Mouse (Mus musculus): Measurements from ENCODE around the gene Ctla4. TPM values are rescaled to one million over a fixed set of nuclear protein-coding genes. Genes with fewer than 3 reads are reported as not detected.

Gene Ctla4
- polyA plus RNA-seq, 1 experiment: not detected

GRCm38 (mm10) chr1:60853330-60853956 lies 33.4 kb upstream of the Ctla4 start:
- no peak overlapping the region for H3K27ac ChIP-seq (ENCODE audit: insufficient read depth, low read length)
- no peak overlapping the region for H3K4me3 ChIP-seq (ENCODE audit: insufficient read depth, low read length)
- H3K4me1 ChIP-seq (ENCODE audit: control insufficient read depth, insufficient read depth, low read length): no peaks in the 10 kb centered on the region; the same call in 1 of the 2 replicates
- TF ChIP-seq POLR2A (IDR thresholded peaks at IDR 0.05; ENCODE audit: low read depth, low read length) (no peak), CTCF (IDR thresholded peaks at IDR 0.05; ENCODE audit: borderline replicate concordance, insufficient read depth, low read length) (no peak)

DNA sequence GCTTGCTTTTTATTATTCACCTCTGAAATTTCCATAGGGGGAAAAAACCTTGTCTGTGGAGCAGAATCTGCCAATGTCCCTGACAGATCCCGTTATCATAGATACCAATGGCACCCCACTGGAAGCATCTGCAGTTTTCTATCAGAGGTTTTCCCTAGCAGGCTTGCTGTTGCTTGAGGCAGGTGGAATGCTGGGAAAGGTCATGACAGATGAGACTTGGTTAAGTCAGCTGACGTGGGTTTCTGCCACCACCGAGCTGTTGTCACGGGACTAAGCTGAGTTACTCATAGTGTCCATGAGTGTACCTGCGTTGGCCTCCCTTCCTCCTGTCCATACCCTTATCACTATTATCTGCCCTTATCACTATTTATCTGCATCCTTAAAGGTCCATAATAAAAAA lies 32.8 kb upstream of the Ctla4 start:
- no peak overlapping the region for H3K27ac ChIP-seq (ENCODE audit: insufficient read depth, low read length)
- no peak overlapping the region for H3K4me3 ChIP-seq (ENCODE audit: insufficient read depth, low read length)
- TF ChIP-seq CTCF (IDR thresholded peaks at IDR 0.05; ENCODE audit: borderline replicate concordance, insufficient read depth, low read length): no peak
- TF ChIP-seq POLR2A (IDR thresholded peaks at IDR 0.05; ENCODE audit: low read depth, low read length): no peak
- no peaks in the 10 kb centered on the region; the same call in 1 of the 2 replicates for H3K4me1 ChIP-seq (ENCODE audit: control insufficient read depth, insufficient read depth, low read length)

- Histone ChIP-seq H3K27ac (ENCODE audit: insufficient read depth, low read length) (no peak overlapping the region), H3K4me1 (ENCODE audit: control insufficient read depth, insufficient read depth, low read length) (peaks cover 11% of the 10 kb centered on the region), H3K4me3 (ENCODE audit: insufficient read depth, low read length) (no peak overlapping the region)
- no peak for TF ChIP-seq CTCF (IDR thresholded peaks at IDR 0.05; ENCODE audit: borderline replicate concordance, insufficient read depth, low read length)
- TF ChIP-seq POLR2A (IDR thresholded peaks at IDR 0.05; ENCODE audit: low read depth, low read length): no peak
Observed at GRCm38 (mm10) chr1:60857351-60858220, 29.2 kb upstream of the Ctla4 start.

DNA sequence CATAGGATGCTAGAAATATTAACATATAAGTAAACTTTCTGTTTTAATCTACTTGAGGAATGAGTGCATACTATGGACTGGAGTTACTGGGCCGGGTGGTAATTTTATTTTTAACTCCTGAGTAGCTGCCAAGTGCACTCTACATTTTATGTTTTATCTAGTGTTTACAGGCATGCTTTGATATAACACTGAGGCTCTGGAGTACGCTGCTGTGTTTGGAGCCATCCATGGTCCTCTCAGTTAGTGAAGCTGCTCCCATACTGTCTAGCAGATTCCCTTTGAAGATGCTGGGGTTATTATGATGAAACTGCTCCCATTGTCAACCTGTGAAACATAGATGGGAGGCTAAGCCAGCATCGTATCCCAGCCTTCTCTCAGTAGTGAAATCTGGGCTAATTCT lies 27.6 kb upstream of the Ctla4 start:
- Histone ChIP-seq H3K4me3 (ENCODE audit: insufficient read depth, low read length) (no peak overlapping the region), H3K27ac (ENCODE audit: insufficient read depth, low read length) (no peak overlapping the region), H3K4me1 (ENCODE audit: control insufficient read depth, insufficient read depth, low read length) (peaks cover 11% of the 10 kb centered on the region)
- TF ChIP-seq CTCF (IDR thresholded peaks at IDR 0.05; ENCODE audit: borderline replicate concordance, insufficient read depth, low read length): no peak
- no peak for TF ChIP-seq POLR2A (IDR thresholded peaks at IDR 0.05; ENCODE audit: low read depth, low read length)

GRCm38 (mm10) chr1:60859842-60860241 lies 27.0 kb upstream of the Ctla4 start:
- no peak for TF ChIP-seq CTCF (IDR thresholded peaks at IDR 0.05; ENCODE audit: borderline replicate concordance, insufficient read depth, low read length)
- no peak for TF ChIP-seq POLR2A (IDR thresholded peaks at IDR 0.05; ENCODE audit: low read depth, low read length)
- Histone ChIP-seq H3K27ac (ENCODE audit: insufficient read depth, low read length) (peak overlapping the region; percentile 49; the same call in 1 of the 2 replicates), H3K4me1 (ENCODE audit: control insufficient read depth, insufficient read depth, low read length) (peaks cover 11% of the 10 kb centered on the region), H3K4me3 (ENCODE audit: insufficient read depth, low read length) (no peak overlapping the region)

DNA sequence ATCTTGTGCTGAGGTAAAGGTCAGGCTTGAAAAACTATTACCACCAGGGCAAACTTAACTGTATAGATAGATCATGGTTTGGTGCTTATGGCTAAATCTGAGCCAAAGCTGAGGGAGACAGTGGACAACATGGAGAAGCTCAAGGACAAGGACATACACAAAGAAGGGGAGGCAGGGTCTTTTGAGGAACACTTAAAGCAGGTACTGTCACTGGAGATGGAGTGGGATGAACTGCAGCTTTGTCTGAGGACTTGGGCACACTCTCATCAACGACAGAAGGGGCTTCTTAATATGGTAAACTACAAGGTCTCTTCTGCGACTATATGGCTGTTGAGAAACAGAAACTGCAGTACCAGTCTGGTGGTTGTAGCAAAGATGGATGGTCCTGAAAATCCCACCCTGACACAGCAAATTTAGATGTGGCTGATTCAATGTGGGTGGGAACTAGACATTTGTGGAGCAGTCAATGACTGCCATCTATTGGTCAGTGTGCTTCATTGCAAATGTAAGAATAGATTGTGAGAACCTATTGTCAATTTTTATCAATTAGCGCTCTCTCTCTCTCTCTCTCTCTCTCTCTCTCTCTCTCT lies 26.3 kb upstream of the Ctla4 start:
- peaks cover 11% of the 10 kb centered on the region for H3K4me1 ChIP-seq (ENCODE audit: control insufficient read depth, insufficient read depth, low read length)
- no peak overlapping the region for H3K4me3 ChIP-seq (ENCODE audit: insufficient read depth, low read length)
- TF ChIP-seq CTCF (IDR thresholded peaks at IDR 0.05; ENCODE audit: borderline replicate concordance, insufficient read depth, low read length): no peak
- TF ChIP-seq POLR2A (IDR thresholded peaks at IDR 0.05; ENCODE audit: low read depth, low read length): no peak
- H3K27ac ChIP-seq (ENCODE audit: insufficient read depth, low read length): peak overlapping the region; percentile 49

DNA sequence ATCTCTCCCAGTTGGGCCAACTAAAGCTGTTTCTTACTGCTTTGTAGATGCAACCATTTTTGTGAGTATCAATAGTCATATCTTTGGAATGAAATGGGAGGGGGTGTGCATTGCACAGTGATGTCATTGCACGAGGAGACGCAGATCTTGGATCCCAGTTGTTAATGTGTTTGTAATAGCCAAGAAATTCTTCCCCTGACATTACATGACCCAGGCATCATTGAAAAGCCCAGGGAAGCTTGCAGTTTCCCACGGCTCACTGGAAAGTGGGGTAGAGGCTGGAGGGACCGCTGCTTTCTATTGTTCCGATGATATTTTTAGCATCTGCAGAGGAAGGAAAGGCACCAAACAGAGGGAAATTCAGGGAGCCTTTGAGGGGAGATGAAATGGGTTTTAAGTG lies 25.8 kb upstream of the Ctla4 start:
- Histone ChIP-seq H3K4me1 (ENCODE audit: control insufficient read depth, insufficient read depth, low read length) (peaks cover 11% of the 10 kb centered on the region), H3K27ac (ENCODE audit: insufficient read depth, low read length) (no peak overlapping the region), H3K4me3 (ENCODE audit: insufficient read depth, low read length) (no peak overlapping the region)
- TF ChIP-seq POLR2A (IDR thresholded peaks at IDR 0.05; ENCODE audit: low read depth, low read length): no peak
- no peak for TF ChIP-seq CTCF (IDR thresholded peaks at IDR 0.05; ENCODE audit: borderline replicate concordance, insufficient read depth, low read length)

GRCm38 (mm10) chr1:60861431-60861830 lies 25.4 kb upstream of the Ctla4 start:
- TF ChIP-seq POLR2A (IDR thresholded peaks at IDR 0.05; ENCODE audit: low read depth, low read length): no peak
- no peak for TF ChIP-seq CTCF (IDR thresholded peaks at IDR 0.05; ENCODE audit: borderline replicate concordance, insufficient read depth, low read length)
- no peak overlapping the region for H3K27ac ChIP-seq (ENCODE audit: insufficient read depth, low read length)
- H3K4me1 ChIP-seq (ENCODE audit: control insufficient read depth, insufficient read depth, low read length): peaks cover 11% of the 10 kb centered on the region
- no peak overlapping the region for H3K4me3 ChIP-seq (ENCODE audit: insufficient read depth, low read length)

- no peak overlapping the region for H3K27ac ChIP-seq (ENCODE audit: insufficient read depth, low read length)
- H3K4me3 ChIP-seq (ENCODE audit: insufficient read depth, low read length): no peak overlapping the region
- TF ChIP-seq POLR2A (IDR thresholded peaks at IDR 0.05; ENCODE audit: low read depth, low read length) (no peak), CTCF (IDR thresholded peaks at IDR 0.05; ENCODE audit: borderline replicate concordance, insufficient read depth, low read length) (no peak)
- H3K4me1 ChIP-seq (ENCODE audit: control insufficient read depth, insufficient read depth, low read length): peaks cover 11% of the 10 kb centered on the region
Observed at GRCm38 (mm10) chr1:60862510-60862909, 24.3 kb upstream of the Ctla4 start.
